Mouse (Mus musculus) forebrain, embryonic 11.5 days (tissue): ENCODE measurements around the gene Apba1. TPM values are rescaled to one million over a fixed set of nuclear protein-coding genes. Genes with fewer than 3 reads are reported as not detected.

Source experiments
- ATAC-seq: fragments of 200-750 bp; cut with Nextera tagmentation; replicated peaks from 2 replicates; pipeline ENCODE4 v1.8.0; 2017; ENCODE audit warnings: moderate TSS enrichment; ENCODE audit not compliant: low FRiP score
- DNase-seq: peaks from one replicate; pipeline ENCODE4 v3.0.0-alpha.2; 2017; ENCODE audit warnings: low spot score
- H3K27ac ChIP-seq: fragments of 300-500 bp; sonication (generic); 2 replicates; pipeline ENCODE4 v1.5.1; 2014; ENCODE audit warnings: low read depth, low read length
- H3K27me3 ChIP-seq: fragments of 300-500 bp; sonication (generic); 2 replicates; pipeline ENCODE4 v1.6.1; 2014; ENCODE audit warnings: mild to moderate bottlenecking, low read length, mixed read lengths; ENCODE audit not compliant: control insufficient read depth, insufficient read depth
- H3K36me3 ChIP-seq: fragments of 300-500 bp; sonication (generic); 2 replicates; pipeline ENCODE4 v1.6.1; 2014; ENCODE audit warnings: mild to moderate bottlenecking, low read length, moderate library complexity, mixed read lengths; ENCODE audit not compliant: control insufficient read depth, insufficient read depth
- H3K4me1 ChIP-seq: fragments of 300-500 bp; sonication (generic); replicated peaks from 2 replicates; pipeline ENCODE4 v1.6.1; 2014; ENCODE audit warnings: low read length, mixed read lengths; ENCODE audit not compliant: control insufficient read depth, insufficient read depth
- H3K4me2 ChIP-seq: fragments of 300-500 bp; sonication (generic); 2 replicates; pipeline ENCODE4 v1.6.1; 2014; ENCODE audit warnings: low read depth, mild to moderate bottlenecking, low read length, moderate library complexity, mixed read lengths; ENCODE audit not compliant: severe bottlenecking
- H3K4me3 ChIP-seq: fragments of 300-500 bp; sonication (generic); 2 replicates; pipeline ENCODE4 v1.5.1; 2014; ENCODE audit warnings: low read depth, low read length
- H3K9ac ChIP-seq: fragments of 300-500 bp; sonication (generic); 2 replicates; pipeline ENCODE4 v1.6.1; 2014; ENCODE audit warnings: low read length
- H3K9me3 ChIP-seq: fragments of 300-500 bp; sonication (generic); 2 replicates; pipeline ENCODE4 v1.6.1; 2016; ENCODE audit warnings: low read length, mixed read lengths; ENCODE audit not compliant: control insufficient read depth
- WGBS: fragments of 180-500 bp; shearing (Covaris S2); extraction: QIAGEN DNeasy Blood & Tissue Kit; methylation state at CpG from one replicate; pipeline ENCODE4 v1.1.7; 2014; 5-methylcytosine and 5-hydroxymethylcytosine counted together
- polyA plus RNA-seq: library from polyadenylated mRNA; unstranded; fragments of >200 nt; fragmentation: Nextera tagmentation; extraction: Ambion mirVana; gene quantifications from 2 replicates; pipeline ENCODE4 v1.2.1, GENCODE M21; 2014

Apba1 gene
- polyA plus RNA-seq, 1 experiment from 2014 or later = 0.92 TPM

GRCm38 (mm10) chr19:23770494-23771423 is 12.1 kb downstream of the Apba1 start:
- H3K9ac ChIP-seq = no peak overlapping the region
- H3K27me3 ChIP-seq = no peaks in the 10 kb centered on the region; the same call in 1 of the 2 replicates
- no peak overlapping the region for H3K4me3 ChIP-seq
- DNase-seq = peak; percentile 75
- WGBS = 28% methylated on average over 10 of the region's 10 CpGs
- H3K4me1 ChIP-seq = peaks cover 10% of the 10 kb centered on the region
- H3K27ac ChIP-seq = no peak overlapping the region
- H3K9me3 ChIP-seq = no peaks in the 10 kb centered on the region
- peak overlapping the region; percentile 11; the same call in 1 of the 2 replicates for H3K4me2 ChIP-seq
- no peaks in the 10 kb centered on the region for H3K36me3 ChIP-seq
- ATAC-seq = peak; percentile 73; the same call in 1 of the 2 replicates

DNA sequence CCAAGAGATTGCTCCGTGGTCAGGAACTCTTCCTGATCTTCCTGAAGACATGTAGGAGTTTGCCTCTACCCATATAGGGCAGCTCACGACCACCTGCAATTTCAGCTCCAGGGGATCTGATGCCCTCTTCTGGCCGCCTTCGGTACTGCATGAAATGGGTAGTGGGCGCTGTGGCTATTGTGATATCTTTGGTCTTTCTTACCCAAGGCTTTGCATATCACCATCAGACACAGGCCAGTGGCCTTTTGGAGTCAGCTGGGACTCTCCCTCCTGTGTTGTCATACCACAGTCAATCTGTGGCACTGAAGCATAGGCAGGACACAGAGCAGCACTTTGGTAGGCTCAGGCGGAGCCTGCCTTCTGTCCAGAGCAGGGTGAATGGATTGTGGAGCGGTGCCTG is 13.3 kb downstream of the Apba1 start:
- ATAC-seq (no peak), DNase-seq (no peak)
- Histone ChIP-seq H3K27me3 (no peaks in the 10 kb centered on the region; the same call in 1 of the 2 replicates), H3K9me3 (no peaks in the 10 kb centered on the region), H3K4me3 (no peak overlapping the region), H3K4me2 (no peak overlapping the region), H3K9ac (no peak overlapping the region), H3K27ac (no peak overlapping the region), H3K36me3 (no peaks in the 10 kb centered on the region), H3K4me1 (peaks cover 10% of the 10 kb centered on the region)
- 73% methylated on average over 7 of the region's 7 CpGs for WGBS

- no peak overlapping the region for H3K9ac ChIP-seq
- ATAC-seq = no peak
- no peak for DNase-seq
- H3K4me3 ChIP-seq = no peak overlapping the region
- WGBS = 86% methylated on average over 6 of the region's 6 CpGs
- no peaks in the 10 kb centered on the region for H3K9me3 ChIP-seq
- H3K27me3 ChIP-seq = no peaks in the 10 kb centered on the region; the same call in 1 of the 2 replicates
- H3K4me2 ChIP-seq = no peak overlapping the region
- no peak overlapping the region for H3K27ac ChIP-seq
- peaks cover 10% of the 10 kb centered on the region for H3K4me1 ChIP-seq
- no peaks in the 10 kb centered on the region for H3K36me3 ChIP-seq
These were observed 16.7 kb downstream of the Apba1 start for GRCm38 (mm10) chr19:23775356-23775755.

DNA sequence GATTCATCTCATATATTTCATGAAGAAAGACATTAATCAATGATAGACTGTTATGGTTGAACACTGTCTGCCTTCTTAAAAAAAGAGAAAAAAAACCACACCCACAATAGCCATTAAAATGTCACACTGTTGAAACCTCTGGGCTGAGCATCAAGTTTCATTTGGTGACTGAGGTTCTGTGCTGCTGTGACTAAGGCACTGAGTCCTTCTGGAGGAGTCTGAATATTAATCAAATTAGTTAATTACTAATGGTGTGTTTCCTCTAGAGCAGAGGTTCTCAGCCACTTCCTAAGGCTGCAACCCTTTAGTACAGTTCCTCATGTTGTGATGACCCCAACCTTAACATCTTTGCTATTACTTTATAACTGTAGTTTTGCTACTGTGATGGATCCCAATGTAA is 20.4 kb downstream of the Apba1 start:
- H3K4me3 ChIP-seq = no peak overlapping the region
- H3K9me3 ChIP-seq = no peaks in the 10 kb centered on the region
- no peak overlapping the region for H3K4me2 ChIP-seq
- H3K36me3 ChIP-seq = no peaks in the 10 kb centered on the region
- no peak overlapping the region for H3K9ac ChIP-seq
- no peak overlapping the region for H3K27ac ChIP-seq
- DNase-seq (no peak), ATAC-seq (no peak)
- H3K4me1 ChIP-seq = 0 out of 2 replicates have a peak, but pooled peaks cover 3% of the 10 kb centered on the region
- H3K27me3 ChIP-seq = no peaks in the 10 kb centered on the region

GRCm38 (mm10) chr19:23780105-23780504 is 21.4 kb downstream of the Apba1 start:
- Histone ChIP-seq H3K4me3 (no peak overlapping the region), H3K9me3 (no peaks in the 10 kb centered on the region), H3K9ac (no peak overlapping the region), H3K4me1 (0 out of 2 replicates have a peak, but pooled peaks cover 3% of the 10 kb centered on the region), H3K4me2 (no peak overlapping the region), H3K36me3 (no peaks in the 10 kb centered on the region), H3K27me3 (no peaks in the 10 kb centered on the region), H3K27ac (no peak overlapping the region)
- DNase-seq = no peak
- 90% methylated on average over 4 of the region's 4 CpGs for WGBS
- no peak for ATAC-seq

GRCm38 (mm10) chr19:23781968-23782367 is 23.3 kb downstream of the Apba1 start:
- ATAC-seq (peak; percentile 69), DNase-seq (peak; percentile 72)
- Histone ChIP-seq H3K27ac (no peak overlapping the region), H3K4me3 (no peak overlapping the region), H3K9ac (0 out of 2 replicates have a peak overlapping the region, but pooled peaks have one; percentile 4), H3K27me3 (no peaks in the 10 kb centered on the region), H3K9me3 (no peaks in the 10 kb centered on the region), H3K36me3 (no peaks in the 10 kb centered on the region), H3K4me1 (0 out of 2 replicates have a peak, but pooled peaks cover 3% of the 10 kb centered on the region), H3K4me2 (peak overlapping the region; percentile 6; the same call in 1 of the 2 replicates)
- WGBS = 11% methylated on average over 9 of the region's 9 CpGs

- 76% methylated on average over 9 of the region's 9 CpGs for WGBS
- Histone ChIP-seq H3K9ac (no peak overlapping the region), H3K36me3 (no peaks in the 10 kb centered on the region), H3K9me3 (no peaks in the 10 kb centered on the region), H3K27me3 (no peaks in the 10 kb centered on the region), H3K4me2 (no peak overlapping the region), H3K4me1 (no peaks in the 10 kb centered on the region), H3K4me3 (no peak overlapping the region), H3K27ac (no peak overlapping the region)
- ATAC-seq (no peak), DNase-seq (no peak)
These were observed 29.9 kb downstream of the Apba1 start for GRCm38 (mm10) chr19:23788420-23789132.

DNA sequence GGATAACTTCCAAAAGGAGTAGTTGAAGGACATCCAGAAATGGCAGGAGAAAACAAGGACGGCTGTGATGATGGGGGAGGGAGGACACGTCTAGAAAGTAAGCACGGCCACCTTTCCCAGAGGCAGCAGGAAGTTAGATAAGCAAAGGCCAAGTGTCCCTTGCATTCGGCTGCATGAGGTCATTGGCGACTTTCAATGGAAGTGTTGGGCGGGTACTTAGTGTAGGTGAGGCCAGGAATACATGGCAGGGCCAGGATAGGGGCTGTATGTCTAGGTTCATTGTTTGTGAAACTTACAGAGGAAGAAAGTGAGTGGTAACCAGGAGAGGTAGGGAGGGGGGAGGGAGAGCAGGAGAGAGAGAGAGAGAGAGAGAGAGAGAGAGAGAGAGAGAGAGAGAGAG is 33.0 kb downstream of the Apba1 start:
- Histone ChIP-seq H3K4me2 (no peak overlapping the region), H3K4me1 (no peaks in the 10 kb centered on the region), H3K36me3 (no peaks in the 10 kb centered on the region), H3K27me3 (no peaks in the 10 kb centered on the region), H3K4me3 (no peak overlapping the region), H3K9ac (no peak overlapping the region), H3K27ac (no peak overlapping the region), H3K9me3 (no peaks in the 10 kb centered on the region)
- ATAC-seq (no peak), DNase-seq (no peak)
- WGBS = 75% methylated on average over 6 of the region's 6 CpGs
